Mouse (Mus musculus): ENCODE measurements around the gene Apex1. TPM values are rescaled to one million over a fixed set of nuclear protein-coding genes. Genes with fewer than 3 reads are reported as not detected.
A peak's percentile ranks its signal among the peaks of the same experiment; 100 is the strongest.

Gene Apex1
- polyA plus RNA-seq, 1 experiment, result 20.0 TPM

DNA sequence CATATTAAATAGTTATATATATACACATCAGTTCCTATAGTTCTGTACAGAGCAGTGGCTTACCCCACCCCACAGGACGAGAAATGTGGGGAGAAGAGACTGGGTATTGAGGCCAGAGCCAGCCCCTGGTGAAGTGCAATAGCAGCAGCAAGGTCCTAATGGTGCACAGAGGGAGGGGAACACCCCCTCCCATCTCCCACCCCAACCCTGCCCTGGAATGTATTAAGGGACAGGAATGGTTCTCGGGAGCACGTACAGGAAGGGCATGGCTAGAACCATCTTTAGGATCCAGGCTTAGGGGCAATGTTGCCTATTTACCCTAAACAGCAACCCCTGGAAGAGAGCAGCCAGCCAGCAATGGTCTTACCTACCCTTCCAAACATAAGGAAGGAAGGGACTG is 2.6 kb downstream of the Apex1 start:
- Histone ChIP-seq H3K4me1 (ENCODE audit: control insufficient read depth, insufficient read depth, insufficient read length, low read length) (peaks cover 11% of the 10 kb centered on the region; the same call in 1 of the 2 replicates), H3K27me3 (ENCODE audit: control insufficient read depth, insufficient read depth, low read length) (no peaks in the 10 kb centered on the region), H3K4me3 (ENCODE audit: low read depth, low read length) (no peak overlapping the region), H3K36me3 (ENCODE audit: control insufficient read depth, insufficient read depth, low read length) (peaks cover 29% of the 10 kb centered on the region), H3K27ac (ENCODE audit: insufficient read depth, low read depth, low read length) (no peak overlapping the region)
- WGBS, result 70% methylated on average over 3 of the region's 3 CpGs
- no peak for TF ChIP-seq POLR2A (IDR thresholded peaks at IDR 0.05; ENCODE audit: low read depth, low read length)
- no peak for TF ChIP-seq CTCF (IDR thresholded peaks at IDR 0.05; ENCODE audit: extremely low read depth, insufficient read length, insufficient replicate concordance, low read depth, low read length)

DNA sequence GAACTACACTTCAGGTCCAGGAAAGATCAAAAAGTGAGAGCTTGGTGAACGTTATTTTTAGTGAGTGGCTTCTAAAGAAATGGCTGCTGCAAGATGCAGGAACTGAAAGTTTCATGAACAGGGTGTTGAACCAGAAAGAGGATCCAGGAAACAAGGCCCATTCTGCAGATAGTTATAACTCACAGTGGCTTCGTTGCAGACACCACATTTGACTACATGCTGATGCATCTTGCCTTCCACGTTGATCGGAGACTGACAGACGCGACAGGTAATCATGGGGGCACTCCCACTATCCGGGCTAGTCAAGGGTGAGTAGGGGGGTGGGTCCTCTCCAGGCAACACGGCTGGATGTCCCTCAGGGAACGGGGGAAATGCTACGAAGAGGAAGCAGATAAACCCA is 5.2 kb downstream of the Apex1 start:
- H3K36me3 ChIP-seq (ENCODE audit: control insufficient read depth, insufficient read depth, low read length), result peaks cover 29% of the 10 kb centered on the region
- TF ChIP-seq CTCF (IDR thresholded peaks at IDR 0.05; ENCODE audit: extremely low read depth, insufficient read length, insufficient replicate concordance, low read depth, low read length) (no peak), POLR2A (IDR thresholded peaks at IDR 0.05; ENCODE audit: low read depth, low read length) (no peak)
- WGBS, result 5% methylated on average over 10 of the region's 10 CpGs
- peak overlapping the region; percentile 92 for H3K27ac ChIP-seq (ENCODE audit: insufficient read depth, low read depth, low read length)
- no peaks in the 10 kb centered on the region for H3K27me3 ChIP-seq (ENCODE audit: control insufficient read depth, insufficient read depth, low read length)
- peak overlapping the region; percentile 72 for H3K4me3 ChIP-seq (ENCODE audit: low read depth, low read length)
- peaks cover 11% of the 10 kb centered on the region; the same call in 1 of the 2 replicates for H3K4me1 ChIP-seq (ENCODE audit: control insufficient read depth, insufficient read depth, insufficient read length, low read length)

DNA sequence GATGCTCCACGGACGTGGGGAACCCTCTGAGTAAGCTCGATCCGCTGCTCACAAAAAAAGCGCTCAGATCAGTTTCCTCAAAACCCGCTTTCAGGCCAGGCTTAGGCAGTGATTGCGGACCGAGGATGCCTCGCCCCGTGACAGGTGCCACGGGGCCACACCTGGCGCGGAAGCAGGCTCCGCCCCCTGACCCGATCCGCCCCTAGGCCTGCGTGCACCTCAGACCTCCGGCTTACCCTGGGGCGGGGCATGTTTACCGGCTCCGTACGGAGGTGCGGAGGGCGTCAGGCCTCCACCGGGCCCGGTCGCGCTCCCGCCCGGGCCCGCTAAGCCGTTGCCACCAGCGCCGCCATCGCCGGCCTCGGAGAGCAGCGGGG is 5.6 kb downstream of the Apex1 start:
- H3K4me3 ChIP-seq (ENCODE audit: low read depth, low read length), result peak overlapping the region; percentile 72
- no peaks in the 10 kb centered on the region for H3K27me3 ChIP-seq (ENCODE audit: control insufficient read depth, insufficient read depth, low read length)
- no peak for TF ChIP-seq POLR2A (IDR thresholded peaks at IDR 0.05; ENCODE audit: low read depth, low read length)
- no peak for TF ChIP-seq CTCF (IDR thresholded peaks at IDR 0.05; ENCODE audit: extremely low read depth, insufficient read length, insufficient replicate concordance, low read depth, low read length)
- H3K27ac ChIP-seq (ENCODE audit: insufficient read depth, low read depth, low read length), result peak overlapping the region; percentile 92
- H3K4me1 ChIP-seq (ENCODE audit: control insufficient read depth, insufficient read depth, insufficient read length, low read length), result peaks cover 9% of the 10 kb centered on the region; the same call in 1 of the 2 replicates
- H3K36me3 ChIP-seq (ENCODE audit: control insufficient read depth, insufficient read depth, low read length), result peaks cover 29% of the 10 kb centered on the region
- WGBS, result under 1% methylated on average over 38 of the region's 38 CpGs

DNA sequence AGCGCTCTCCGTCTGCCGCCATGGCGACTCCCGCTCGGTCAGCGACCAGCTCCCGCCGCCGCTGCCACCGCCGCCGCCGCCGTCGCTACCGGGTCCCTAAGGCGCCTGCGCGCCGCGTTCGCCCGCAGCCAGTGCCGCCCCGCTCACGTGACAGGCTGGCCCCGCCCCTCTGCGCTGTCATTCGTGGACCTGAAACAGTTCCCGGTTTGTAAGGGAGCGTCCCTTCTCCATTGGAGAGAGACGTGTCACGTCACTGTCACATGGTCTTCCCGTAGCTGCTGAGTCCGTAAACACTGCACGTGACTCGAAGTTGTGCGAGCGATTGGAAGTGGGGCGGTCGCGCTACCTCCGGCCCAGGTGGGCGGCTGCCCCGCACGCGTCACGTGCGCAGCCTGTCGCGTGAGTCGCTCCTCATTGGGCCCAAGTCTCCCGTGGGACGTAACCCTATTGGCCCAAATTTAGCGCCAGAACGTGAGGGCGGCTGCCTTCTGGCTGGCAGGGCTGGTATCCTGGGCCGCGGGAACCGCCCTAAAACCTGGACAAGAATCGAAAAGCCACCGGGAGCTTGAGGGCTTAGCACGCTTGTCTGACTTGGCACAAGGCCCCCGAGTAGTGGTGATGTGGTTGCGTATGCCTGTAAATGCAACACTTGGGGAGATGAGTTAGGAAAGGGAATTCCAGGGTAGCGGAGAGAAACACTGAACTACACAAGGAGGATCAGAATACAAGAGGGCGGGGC is 6.2 kb downstream of the Apex1 start, which contains the start of the genes Pip4p1 and Pnp:
Gene Pip4p1 (minus strand): TSS at position 103 of the 739 bp plus-strand sequence.
Gene Pnp (plus strand): TSS at position 329 of the 739 bp plus-strand sequence.
- TF ChIP-seq CTCF (IDR thresholded peaks at IDR 0.05; ENCODE audit: extremely low read depth, insufficient read length, insufficient replicate concordance, low read depth, low read length) (no peak), POLR2A (IDR thresholded peaks at IDR 0.05; ENCODE audit: low read depth, low read length) (peak; percentile 44; the same call in 1 of the 2 replicates)
- H3K4me1 ChIP-seq (ENCODE audit: control insufficient read depth, insufficient read depth, insufficient read length, low read length), result peaks cover 7% of the 10 kb centered on the region; the same call in 1 of the 2 replicates
- H3K4me3 ChIP-seq (ENCODE audit: low read depth, low read length), result peak within 1 kb of the TSS; percentile 72
- peaks cover 29% of the 10 kb centered on the region for H3K36me3 ChIP-seq (ENCODE audit: control insufficient read depth, insufficient read depth, low read length)
- WGBS, result under 1% methylated on average over 68 of the region's 68 CpGs
- H3K27ac ChIP-seq (ENCODE audit: insufficient read depth, low read depth, low read length), result peak within 1 kb of the TSS; percentile 92
- no peaks in the 10 kb centered on the region for H3K27me3 ChIP-seq (ENCODE audit: control insufficient read depth, insufficient read depth, low read length)

DNA sequence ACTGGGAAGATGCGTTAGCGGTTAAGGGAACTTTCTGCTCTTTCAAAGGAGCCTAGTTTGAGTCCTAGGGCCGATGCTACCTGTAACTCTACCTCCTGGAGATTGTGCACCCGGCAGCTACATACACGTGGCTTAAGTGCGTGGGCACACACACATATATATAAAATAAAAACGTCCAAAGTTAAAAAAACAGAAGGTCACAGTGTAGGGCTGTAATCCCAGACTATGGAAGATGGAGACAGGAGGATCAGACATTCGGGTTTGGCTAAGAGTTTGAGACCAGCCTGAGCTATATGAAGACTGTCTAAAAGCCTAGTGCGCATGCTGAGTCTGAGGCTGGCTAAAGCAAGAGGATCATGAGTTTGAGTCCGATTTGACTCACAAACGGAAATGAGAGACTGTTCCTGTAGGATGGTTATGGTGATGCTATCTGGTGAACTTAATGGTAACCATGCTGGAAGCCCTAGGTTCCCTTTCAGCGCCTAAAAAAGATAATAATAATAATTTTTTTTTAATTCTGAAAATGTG is 6.8 kb downstream of the Apex1 start:
- H3K36me3 ChIP-seq (ENCODE audit: control insufficient read depth, insufficient read depth, low read length), result peaks cover 25% of the 10 kb centered on the region
- H3K27ac ChIP-seq (ENCODE audit: insufficient read depth, low read depth, low read length), result peak overlapping the region; percentile 80
- TF ChIP-seq POLR2A (IDR thresholded peaks at IDR 0.05; ENCODE audit: low read depth, low read length), result no peak
- no peak for TF ChIP-seq CTCF (IDR thresholded peaks at IDR 0.05; ENCODE audit: extremely low read depth, insufficient read length, insufficient replicate concordance, low read depth, low read length)
- H3K4me3 ChIP-seq (ENCODE audit: low read depth, low read length), result peak overlapping the region; percentile 72
- H3K4me1 ChIP-seq (ENCODE audit: control insufficient read depth, insufficient read depth, insufficient read length, low read length), result peaks cover 7% of the 10 kb centered on the region; the same call in 1 of the 2 replicates
- no peaks in the 10 kb centered on the region for H3K27me3 ChIP-seq (ENCODE audit: control insufficient read depth, insufficient read depth, low read length)
- WGBS, result 11% methylated on average over 12 of the region's 12 CpGs

DNA sequence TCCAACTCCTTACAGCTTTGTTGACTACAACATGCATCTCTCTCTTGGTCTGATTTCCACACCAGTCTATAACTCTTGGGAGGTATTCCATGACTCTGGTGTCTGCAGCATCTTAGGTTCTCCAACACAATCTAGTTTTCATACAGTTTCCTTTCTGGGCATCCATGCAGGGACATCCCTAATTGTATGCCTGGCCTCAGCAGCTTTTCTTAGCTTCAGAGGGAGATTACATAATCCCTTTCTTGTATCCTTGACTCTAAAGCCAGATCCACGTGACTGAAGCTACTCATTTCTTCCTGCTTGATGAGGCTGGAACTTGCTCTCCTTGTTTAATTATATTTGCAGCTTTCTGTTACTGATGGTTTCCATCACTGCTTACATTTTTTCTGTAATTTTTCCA is 11.9 kb downstream of the Apex1 start:
- WGBS, result 42% methylated on average over 1 of the region's 1 CpGs
- H3K27ac ChIP-seq (ENCODE audit: insufficient read depth, low read depth, low read length), result no peak overlapping the region
- H3K27me3 ChIP-seq (ENCODE audit: control insufficient read depth, insufficient read depth, low read length), result no peaks in the 10 kb centered on the region
- no peak overlapping the region for H3K4me3 ChIP-seq (ENCODE audit: low read depth, low read length)
- peaks cover under 1% of the 10 kb centered on the region; the same call in 1 of the 2 replicates for H3K4me1 ChIP-seq (ENCODE audit: control insufficient read depth, insufficient read depth, insufficient read length, low read length)
- no peaks in the 10 kb centered on the region for H3K36me3 ChIP-seq (ENCODE audit: control insufficient read depth, insufficient read depth, low read length)
- TF ChIP-seq POLR2A (IDR thresholded peaks at IDR 0.05; ENCODE audit: low read depth, low read length), result no peak
- TF ChIP-seq CTCF (IDR thresholded peaks at IDR 0.05; ENCODE audit: extremely low read depth, insufficient read length, insufficient replicate concordance, low read depth, low read length), result no peak
